Mouse (Mus musculus) 416B (cell line): ENCODE data around the gene Banf2.

Experiments used
- DNase-seq: peaks from one replicate; pipeline ENCODE4 v3.0.0; 2011; ENCODE audit warnings: low read depth

Banf2 gene

GRCm38 (mm10) chr2:144032664-144033063 is at the start of gene Banf2:
Gene Banf2 (plus strand): TSS chr2:144033059.
- no peak for DNase-seq

DNA sequence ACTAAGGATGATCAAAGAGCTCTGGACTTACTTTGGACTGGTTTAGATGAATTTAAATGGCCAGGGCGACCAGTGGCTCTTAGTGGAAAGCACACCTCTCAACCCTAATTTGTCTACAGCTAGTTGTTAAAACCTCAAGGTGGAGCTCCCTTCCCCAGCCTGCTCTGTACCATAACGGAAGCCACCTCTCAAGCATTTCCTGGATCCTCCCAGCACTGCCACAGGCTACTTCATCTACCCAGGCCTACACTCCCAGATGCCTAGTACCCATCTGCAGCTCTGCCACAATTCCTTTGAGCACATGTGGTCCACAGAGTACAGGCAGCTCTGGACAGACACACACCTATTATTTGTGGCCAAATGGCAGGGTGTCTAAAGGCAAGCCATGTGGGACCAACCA is 49.4 kb upstream of the Banf2 start:
- DNase-seq = peak; percentile 33

GRCm38 (mm10) chr2:143987485-143987884 is 45.4 kb upstream of the Banf2 start:
- DNase-seq = no peak

DNA sequence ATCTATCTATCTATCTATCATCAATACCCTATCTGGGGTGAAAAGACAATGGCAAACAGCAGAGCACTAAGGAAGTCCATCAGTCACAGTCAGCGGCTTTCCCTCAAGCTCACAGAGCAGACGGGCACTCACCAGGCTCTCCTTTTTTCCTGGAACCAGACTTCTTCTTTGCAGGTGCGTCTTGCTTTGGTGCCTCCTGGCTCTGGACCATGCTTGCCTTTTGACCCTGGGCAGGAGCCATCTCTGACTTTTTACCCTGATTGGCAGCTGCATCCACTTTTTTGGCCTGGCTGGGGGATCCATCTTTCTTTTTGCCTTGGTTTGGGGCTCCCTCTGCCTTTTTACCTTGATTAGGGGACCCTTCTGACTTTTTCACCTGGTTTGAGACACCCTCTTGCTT is 44.8 kb upstream of the Banf2 start:
- DNase-seq = no peak

DNA sequence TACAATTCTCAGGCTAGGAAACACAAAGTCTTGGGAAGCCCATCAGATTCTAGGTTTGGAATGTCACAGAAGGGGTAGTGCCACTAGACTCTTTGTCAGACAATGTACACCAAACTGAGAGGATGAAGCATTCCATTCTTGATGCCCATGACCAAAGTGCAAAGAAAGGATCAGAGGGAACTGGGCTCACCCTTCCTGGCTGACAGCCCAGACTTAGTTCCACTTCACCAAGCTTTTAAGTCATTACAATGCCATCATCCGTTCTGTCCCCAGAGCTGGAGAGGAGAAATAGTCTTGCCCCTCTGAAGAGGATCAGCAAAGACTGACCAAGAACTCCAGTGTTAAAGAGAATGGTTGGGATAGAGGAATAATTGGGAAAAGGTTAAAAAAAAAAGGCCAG is 41.9 kb upstream of the Banf2 start:
- DNase-seq = no peak

DNA sequence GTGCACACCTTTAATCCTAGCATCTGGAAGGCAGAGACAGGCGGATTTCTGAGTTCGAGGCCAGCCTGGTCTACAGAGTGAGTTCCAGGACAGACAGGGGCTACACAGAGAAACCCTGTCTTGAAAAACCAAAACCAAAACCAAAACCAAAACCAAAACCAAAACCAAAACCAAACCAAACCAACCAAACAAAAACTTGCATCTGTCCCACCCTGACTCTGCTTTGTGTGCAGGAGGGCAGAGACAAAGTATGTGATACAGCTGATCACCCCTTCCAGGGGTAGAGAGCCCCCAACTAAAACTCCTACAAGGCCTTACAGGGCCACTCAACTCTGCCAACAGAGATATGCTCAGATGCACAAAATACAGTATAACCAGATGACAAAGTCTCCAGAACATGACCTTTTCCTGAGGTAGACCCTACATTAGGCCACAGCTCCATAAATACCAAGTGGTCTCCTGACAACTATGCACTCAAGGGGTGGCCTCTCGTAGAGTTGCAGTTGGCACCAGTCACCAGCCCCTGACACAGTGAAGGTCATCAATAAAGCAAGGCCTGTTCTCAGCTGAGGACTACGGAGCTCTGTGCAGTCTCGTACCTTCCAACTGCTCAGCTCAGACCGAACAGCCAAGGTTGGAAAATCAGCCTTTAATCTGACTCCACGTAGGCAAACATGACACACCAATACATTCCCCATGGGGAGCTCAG is 40.7 kb upstream of the Banf2 start:
- no peak for DNase-seq

- no peak for DNase-seq
Observed at GRCm38 (mm10) chr2:143992977-143993376, 39.9 kb upstream of the Banf2 start.

DNA sequence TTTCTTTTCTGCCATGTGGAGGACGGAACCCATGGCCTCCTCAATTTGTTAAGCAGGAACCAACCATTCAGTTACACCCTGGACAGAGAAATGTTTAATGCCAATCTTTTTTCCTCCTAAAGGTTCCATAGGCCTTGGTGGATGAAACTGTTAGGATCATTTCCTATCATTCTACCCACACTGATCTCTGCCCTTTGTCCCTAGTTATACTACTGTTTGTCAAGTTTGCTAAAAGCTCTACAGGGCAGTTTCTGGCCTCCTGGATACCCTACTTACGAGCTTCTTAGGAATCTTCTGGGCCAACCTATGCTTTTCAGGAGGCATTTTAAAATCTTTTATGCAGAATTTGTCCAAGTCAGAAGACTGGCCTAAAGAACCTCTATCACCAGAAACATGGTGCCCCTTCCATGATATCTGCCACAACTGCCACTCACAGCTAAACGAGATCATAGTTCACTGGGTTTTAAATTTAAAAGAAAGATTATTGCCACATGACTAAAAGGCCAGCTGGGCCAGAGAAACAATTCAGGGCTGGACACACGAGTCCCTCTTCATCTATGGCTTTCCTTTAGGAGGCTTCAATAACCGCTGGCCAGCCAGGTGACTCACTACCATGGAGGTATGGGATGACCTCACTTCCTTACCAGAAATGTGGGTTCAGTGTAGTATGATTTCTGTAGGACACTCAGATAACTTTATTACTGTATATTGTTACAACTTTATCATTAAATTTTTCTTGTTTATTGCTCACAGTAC is 30.5 kb upstream of the Banf2 start:
- peak; percentile 35 for DNase-seq

GRCm38 (mm10) chr2:144003544-144003943 is 29.3 kb upstream of the Banf2 start:
- no peak for DNase-seq

- no peak for DNase-seq
Observed at GRCm38 (mm10) chr2:144005166-144005955, 27.5 kb upstream of the Banf2 start.

GRCm38 (mm10) chr2:144006686-144007085 is 26.2 kb upstream of the Banf2 start:
- DNase-seq = no peak

- DNase-seq = no peak
Observed at GRCm38 (mm10) chr2:144007211-144007610, 25.6 kb upstream of the Banf2 start.

DNA sequence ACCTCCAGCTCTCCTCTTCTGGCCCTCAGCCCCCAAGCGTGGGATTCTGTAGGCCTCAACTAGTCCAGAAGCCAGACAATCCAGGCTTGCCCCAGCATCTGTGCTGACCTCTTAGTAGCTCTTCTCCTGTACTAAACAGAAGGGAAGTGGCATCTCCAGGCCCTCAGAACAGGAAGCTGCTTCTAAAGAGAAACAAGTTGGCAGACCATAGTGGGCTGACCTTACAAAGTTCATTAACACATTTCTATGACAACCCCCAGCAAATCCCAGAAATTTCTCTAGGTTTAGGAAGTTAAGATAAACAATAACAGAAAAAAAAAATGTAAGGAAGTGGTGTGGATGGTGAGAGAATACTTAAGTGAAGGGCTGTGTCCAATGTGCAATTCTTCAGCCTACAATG is 23.8 kb upstream of the Banf2 start:
- peak; percentile 70 for DNase-seq

GRCm38 (mm10) chr2:144009551-144010281 is 23.1 kb upstream of the Banf2 start:
- DNase-seq = peak; percentile 84

GRCm38 (mm10) chr2:144010282-144011044 is 22.4 kb upstream of the Banf2 start:
- DNase-seq = peak; percentile 76

- DNase-seq = peak; percentile 99
Observed at GRCm38 (mm10) chr2:144011080-144011551, 21.7 kb upstream of the Banf2 start, which contains the start of gene Rrbp1. Gene Rrbp1 (minus strand): TSS chr2:144011263.

DNA sequence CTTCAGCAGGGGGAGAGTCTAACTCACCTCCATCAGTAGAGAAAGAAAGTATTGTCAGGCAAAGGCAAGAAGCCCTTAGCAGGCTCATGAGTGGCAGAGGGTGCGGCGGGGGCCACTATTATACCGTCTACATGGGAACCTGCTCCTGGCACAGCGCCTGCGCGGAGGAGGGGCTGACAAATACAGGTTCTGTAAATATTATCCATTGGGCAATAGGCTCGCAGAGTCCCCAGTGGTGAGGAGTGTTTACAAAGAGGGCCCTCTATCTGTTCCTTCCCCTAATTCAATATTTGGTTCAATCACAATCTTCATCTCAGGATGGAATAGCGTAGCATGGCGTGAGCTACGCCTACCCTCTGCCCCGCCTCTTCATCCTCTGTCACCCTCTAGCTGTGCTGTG is 18.8 kb upstream of the Banf2 start:
- DNase-seq = no peak

DNA sequence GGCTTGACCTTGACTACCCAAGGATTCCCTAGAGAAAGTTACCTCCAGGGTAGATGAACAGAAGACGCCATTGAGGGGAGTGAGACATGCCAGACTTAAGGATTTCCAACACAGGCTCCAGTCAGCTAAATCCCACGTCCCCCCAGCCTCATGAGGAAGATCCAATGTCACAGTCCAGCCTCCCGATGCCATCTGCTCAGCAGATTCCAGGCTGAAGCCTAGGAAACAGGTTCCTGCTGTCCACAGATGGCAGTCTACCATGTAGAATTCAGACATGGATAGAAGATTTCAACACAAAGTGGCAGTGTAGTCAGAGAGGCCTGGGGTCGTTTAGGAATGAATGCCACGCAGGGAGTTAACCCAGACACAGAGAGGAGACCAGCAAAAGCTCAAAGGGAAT is 18.4 kb upstream of the Banf2 start:
- no peak for DNase-seq

- no peak for DNase-seq
Observed at GRCm38 (mm10) chr2:144015861-144016260, 17.0 kb upstream of the Banf2 start.

DNA sequence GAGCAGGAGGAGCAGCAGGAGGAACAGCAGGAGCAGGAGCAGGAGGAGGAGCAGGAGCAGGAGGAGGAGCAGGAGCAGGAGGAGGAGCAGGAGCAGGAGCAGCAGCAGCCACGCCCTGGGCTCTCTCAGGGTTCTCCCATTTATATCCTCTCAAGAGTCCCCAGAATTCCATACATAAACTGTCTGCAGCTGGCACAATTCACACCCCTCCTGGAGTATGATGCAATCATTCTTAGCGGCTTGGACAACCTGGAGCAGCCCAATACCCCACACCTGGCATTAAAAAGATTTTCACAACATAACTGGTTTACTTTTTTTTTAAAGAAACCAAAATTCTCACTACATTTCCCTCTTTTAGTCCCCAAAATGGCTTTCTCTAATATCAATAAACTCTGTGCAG is 12.9 kb upstream of the Banf2 start:
- no peak for DNase-seq

- no peak for DNase-seq
Observed at GRCm38 (mm10) chr2:144022441-144022840, 10.4 kb upstream of the Banf2 start.
